Mouse (Mus musculus) granulocyte monocyte progenitor cell, adult 5-6 weeks (primary cell): ENCODE data around the gene Ttll12. TPM values are rescaled to one million over a fixed set of nuclear protein-coding genes. Genes with fewer than 3 reads are reported as not detected.
A peak's percentile ranks its signal among the peaks of the same experiment; 100 is the strongest.

Experiments
- ATAC-seq: replicated peaks from 2 replicates; pipeline ENCODE4 v1.8.0; 2016; ENCODE audit warnings: mild to moderate bottlenecking, moderate TSS enrichment, inconsistent platforms; ENCODE audit not compliant: poor library complexity, severe bottlenecking
- total RNA-seq, 2 experiments: library from RNA; stranded (forward) in 1 of 2; stranded (reverse) in 1 of 2; fragments of 200-712, 200-1000 nt in 1 of 2; fragments of >200 nt in 1 of 2; fragmentation: Nextera tagmentation in 1 of 2; gene quantifications; 2 replicates each; pipeline ENCODE4 v1.2.3; 2014 to 2017

Ttll12 gene
- total RNA-seq, 2 experiments from 2014 or later: 10.1 to 15.1 TPM

DNA sequence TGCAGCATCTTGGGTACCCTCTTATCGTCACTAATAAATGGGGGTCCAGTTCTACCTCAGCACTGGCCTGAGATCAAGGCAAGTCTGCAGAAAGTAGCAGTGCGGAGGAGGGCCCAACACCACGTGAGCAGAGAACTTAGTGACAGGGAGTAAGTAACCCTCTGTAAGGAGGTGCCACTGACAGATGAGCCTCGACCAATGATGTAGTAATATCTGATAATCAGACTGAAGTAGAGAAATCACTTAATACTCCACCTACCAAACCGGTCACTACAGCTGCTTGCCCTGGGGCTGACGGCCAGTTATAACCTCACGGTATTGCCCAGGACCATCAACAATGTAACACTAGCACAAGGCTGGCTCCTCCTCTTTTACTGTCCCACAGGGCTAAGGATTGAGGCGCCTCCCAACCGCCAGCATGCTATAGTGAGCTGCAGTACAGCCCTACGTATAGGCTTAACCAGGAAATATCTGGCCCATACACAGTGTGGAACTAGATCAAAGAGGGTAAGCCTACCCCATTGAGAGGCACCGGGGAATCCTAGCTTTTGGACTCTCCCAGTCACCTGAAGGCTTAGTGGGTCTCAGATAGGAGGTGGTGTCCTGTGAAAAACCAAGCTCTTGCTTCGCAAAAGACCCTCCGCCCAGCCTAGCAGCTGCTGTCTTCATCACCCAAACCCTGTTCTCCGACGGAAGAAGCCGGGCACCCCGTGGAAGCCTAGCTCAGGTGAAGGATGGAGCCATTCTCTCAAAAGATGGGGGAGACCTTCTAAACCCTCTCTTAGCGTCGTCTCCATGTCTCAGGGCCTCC lies 1.1 kb downstream of the Ttll12 start:
- ATAC-seq: peak; percentile 31; the same call in 1 of the 2 replicates

DNA sequence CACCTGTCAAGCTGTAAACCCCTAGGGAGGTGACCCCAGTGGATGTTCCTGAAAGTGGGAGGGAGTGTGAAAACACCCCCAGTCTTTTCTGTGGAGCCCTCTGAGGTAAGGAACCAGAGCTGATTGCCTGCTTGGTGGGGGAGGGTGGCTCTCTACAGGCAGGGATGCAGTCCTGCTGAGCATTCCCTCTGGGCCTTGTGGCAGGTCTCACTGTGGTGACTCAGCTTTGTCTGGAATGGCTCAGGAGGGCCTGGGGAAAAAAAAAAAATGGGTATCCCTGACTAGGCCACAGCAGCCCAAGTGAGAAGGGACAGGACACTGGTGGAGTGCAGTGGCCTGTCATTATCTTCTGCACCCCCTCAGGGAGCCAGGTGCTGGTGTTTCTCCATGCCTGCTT lies 1.8 kb downstream of the Ttll12 start:
- no peak for ATAC-seq

GRCm38 (mm10) chr15:83592260-83593188 lies 2.4 kb downstream of the Ttll12 start:
- ATAC-seq: no peak

- no peak for ATAC-seq
Observed at GRCm38 (mm10) chr15:83591758-83592157, 3.2 kb downstream of the Ttll12 start.

DNA sequence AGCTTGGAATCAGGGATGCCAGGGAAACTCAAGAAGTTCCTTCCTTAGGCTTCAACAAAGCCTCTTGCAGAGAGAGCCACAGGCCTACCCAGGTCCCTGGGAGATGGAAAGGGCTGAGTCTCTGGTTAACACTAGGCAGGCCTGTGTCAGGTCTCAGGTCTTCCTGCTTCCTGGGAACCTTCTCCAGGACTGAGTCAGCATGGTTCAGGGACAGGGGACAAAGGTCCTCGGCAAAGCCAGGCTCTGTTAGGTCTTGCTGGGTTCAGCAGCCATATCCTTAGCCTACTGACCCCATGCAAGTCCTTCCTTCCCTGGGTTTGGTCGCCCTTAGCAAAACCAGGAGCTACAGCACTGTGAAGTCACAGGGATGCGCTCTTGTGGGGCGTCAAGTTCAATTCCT lies 4.1 kb downstream of the Ttll12 start:
- no peak for ATAC-seq

DNA sequence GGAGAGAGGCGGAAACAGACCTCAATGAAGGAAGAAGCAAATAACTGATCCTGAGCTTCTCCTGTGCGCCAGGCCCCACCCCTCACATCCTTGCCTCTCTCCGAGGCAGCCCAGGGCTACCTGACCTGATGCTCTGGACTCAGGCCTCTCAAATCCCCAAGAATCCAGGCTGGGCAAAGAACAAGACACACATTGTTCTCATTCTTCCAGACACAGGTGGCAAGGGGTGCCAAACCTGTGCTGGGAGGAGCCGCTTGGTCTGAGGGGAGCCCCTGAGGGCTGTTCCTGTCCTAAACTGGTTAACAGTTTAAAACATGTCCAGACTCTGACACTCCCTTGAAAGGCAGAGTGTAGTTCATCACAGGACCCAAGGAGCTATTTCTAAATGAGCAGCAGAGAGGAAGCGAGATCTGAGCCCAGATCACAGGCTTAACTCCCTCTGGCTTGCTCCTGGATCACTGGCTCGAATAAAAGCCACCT lies 10.2 kb downstream of the Ttll12 start:
- no peak for ATAC-seq

GRCm38 (mm10) chr15:83583419-83584156 lies 11.4 kb downstream of the Ttll12 start:
- peak; percentile 79 for ATAC-seq

DNA sequence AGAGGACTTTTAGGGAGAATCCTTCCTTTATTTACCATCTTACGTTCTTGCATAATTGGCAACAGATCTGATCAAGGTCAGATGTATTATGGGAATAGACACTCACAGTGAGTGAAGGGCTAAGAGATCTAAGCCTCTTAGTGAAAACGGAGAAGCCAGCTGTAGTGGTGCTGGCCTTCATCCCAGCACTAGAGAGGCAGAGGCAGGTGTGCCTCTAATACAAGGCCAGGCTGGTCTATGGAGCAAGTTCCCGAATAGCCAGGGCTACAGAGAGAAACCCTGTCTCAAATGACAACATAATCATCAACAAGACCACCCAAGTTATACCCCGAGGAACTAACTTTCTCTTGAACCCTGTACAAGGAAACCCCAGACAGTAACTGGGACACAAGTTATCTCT lies 12.0 kb downstream of the Ttll12 start:
- ATAC-seq: no peak

DNA sequence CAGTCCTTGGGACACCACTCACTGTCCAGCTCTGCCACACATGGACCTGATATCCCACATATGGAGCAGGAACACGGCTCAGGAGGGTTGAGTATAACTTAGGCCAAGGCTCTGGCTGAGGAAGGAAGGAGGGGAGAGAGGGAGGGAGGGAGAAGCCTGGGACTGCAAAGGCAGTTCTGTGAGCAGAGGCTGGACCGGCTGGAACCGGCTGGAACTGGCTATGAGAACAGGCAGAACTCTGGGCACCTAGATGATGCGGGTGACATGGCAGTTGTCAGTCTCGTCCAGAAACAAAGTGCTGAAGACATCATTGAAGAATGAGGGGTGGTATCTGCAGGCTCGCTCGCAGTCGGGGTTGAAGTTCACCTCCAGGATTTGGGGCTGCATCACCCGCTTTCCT lies 18.3 kb downstream of the Ttll12 start:
- ATAC-seq: no peak

- ATAC-seq: no peak
Observed at GRCm38 (mm10) chr15:83575543-83575942, 19.4 kb downstream of the Ttll12 start.

- no peak for ATAC-seq
Observed at GRCm38 (mm10) chr15:83574731-83575351, 20.1 kb downstream of the Ttll12 start.

GRCm38 (mm10) chr15:83573606-83574005 lies 21.4 kb downstream of the Ttll12 start:
- no peak for ATAC-seq

DNA sequence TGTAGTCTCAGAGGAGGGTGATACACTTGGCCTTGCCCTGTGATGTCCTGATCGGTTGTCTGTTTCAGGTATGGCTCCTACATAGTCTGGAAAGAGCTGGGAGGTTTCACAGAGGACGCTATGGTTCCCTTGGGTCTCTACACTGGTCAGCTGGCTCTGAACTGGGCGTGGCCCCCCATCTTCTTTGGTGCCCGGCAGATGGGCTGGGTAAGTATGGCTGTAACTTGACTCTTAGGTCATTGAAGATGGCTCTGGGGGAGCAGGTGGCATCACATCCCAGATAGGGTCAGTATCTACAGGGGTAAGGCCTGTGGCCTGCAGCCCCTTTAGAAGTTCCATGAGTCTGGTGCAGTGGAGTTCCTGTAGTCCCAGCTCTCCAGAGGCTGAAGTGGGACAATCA lies 22.8 kb downstream of the Ttll12 start:
- no peak for ATAC-seq

DNA sequence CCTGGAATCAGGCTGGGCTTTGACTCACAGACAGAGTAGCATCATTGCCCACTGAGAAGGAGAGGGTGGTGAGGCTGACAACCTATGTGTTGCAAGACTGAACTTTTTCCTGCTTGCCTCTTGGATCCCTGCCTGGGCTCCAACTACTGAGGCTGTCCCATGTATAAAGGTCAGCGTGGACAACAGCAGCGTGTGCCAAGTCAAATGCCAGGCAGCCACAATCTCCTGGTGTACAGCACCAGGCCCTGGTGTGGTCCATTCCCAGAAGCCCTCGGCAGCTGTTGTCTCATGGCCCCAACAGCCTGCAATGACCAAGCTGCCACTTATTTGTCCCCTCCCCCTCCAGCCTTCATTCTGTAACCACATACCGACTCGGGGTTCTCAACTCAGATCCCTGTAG lies 23.3 kb downstream of the Ttll12 start:
- ATAC-seq: no peak

DNA sequence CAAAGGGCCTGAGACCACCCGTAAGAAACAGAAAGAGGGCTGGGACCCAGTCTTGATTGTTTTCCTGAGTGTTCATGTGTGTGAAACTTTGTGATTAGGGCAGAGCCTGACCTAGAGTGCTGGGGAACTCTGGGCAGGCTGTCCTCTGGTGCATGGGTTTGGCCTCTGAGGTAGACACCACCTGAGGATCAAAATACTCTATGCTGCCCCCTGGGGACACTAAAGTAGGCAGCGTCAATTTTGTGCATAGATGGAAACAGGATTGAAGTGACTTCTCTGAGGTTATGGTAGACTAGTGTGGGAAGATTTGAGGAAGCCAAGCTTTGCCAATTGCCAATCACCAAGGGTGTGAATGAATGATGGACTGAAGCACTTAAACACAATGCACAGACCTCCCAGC lies 24.3 kb downstream of the Ttll12 start:
- ATAC-seq: peak; percentile 39

DNA sequence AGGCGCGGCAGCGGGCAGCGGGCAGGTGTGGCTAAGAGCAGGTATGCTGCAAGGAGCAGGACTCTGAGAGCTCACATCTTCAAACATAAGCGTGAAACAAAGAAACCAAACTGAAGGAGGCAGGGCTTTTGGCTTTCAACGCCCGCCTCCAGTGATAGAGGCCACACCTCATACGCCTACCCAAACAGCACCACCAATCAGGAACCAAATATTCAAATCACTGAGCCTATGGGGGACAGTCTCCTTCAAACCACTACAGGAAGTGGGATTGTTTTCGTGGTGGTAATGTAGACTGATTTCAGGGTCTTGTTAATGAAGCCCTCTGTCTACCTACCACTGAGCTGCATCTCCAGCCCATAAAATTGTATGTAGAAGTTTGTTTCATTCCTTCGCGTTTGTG lies 25.3 kb downstream of the Ttll12 start:
- ATAC-seq: peak; percentile 69

- ATAC-seq: no peak
Observed at GRCm38 (mm10) chr15:83568544-83568943, 26.4 kb downstream of the Ttll12 start.

- ATAC-seq: no peak
Observed at GRCm38 (mm10) chr15:83567728-83568127, 27.2 kb downstream of the Ttll12 start.

DNA sequence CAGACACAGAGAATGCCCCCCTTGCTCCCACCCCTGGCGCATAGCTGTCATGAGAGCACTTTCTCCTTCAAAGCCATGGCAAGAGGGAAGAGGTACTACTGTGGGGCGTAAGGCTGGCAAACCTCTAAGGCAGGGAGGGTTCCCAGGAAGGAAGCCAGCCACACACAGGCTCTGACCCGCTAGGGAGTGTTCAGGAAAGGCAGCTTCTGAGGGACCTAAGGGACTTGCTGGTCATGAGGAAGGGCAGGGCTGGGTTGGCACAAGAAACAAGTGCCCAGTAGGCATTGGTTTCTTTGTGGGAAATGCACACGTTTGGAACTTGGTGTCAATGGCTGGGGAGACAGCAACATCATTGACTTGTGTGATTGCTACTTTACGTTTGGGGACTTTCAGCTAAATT lies 29.0 kb downstream of the Ttll12 start:
- ATAC-seq: no peak

DNA sequence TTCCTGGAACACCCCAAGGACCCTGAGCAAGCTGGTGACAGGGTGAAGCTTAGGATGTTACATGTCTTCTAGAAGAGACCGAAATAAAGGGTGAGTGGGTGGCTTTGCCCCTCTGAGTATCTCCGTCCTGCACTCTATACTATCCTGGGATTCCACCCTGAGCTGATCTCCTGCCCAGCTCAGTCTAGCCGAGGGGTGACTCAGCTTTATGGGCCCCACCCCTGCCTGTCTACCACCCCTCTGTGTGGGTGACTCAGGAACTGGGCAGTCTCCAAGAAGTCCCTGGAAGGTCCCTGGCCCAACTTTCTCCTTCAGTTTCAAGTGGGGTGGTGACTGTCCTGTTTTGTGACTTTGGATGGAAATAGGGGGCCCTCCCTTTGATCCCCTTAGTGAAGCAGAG lies 29.5 kb downstream of the Ttll12 start:
- no peak for ATAC-seq
